Mouse (Mus musculus): ENCODE measurements around the gene Klhdc7b.

DNA sequence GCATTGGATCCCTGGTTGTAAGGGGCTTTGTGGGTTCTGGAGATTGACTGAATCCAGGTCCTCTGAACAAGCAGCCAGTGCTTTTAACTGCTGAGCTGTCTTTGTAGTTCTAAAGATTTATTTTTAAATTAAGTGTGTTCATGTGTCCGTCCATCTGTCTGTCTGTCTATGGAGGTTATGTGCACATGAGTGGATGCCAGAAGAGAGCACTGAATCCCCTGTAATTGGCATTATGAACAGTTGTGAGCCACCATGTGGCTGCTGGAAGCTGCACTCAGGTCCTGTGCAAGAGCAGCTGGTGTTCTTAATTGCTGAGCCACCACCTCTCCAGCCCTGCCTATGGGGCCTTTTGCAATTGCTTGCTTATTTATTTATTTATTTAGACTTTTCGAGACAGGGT lies 13.4 kb downstream of the Klhdc7b start:
- TF ChIP-seq CTCF (conservative IDR thresholded peaks at IDR 0.05; ENCODE audit: insufficient read depth, insufficient read length, low read depth, low read length) (no peak), POLR2A (IDR thresholded peaks at IDR 0.05; ENCODE audit: low read depth, low read length) (no peak)

Data from kidney, adult 2 months (tissue).